Comparison of ENCODE assay signal across 7 mouse cellular contexts in genomic region chr9:44515131-44515751, GRCm38 (mm10). TPM values are rescaled to one million over a fixed set of nuclear protein-coding genes. Genes with fewer than 3 reads are reported as not detected.
DNase-seq lines count a peak whose midpoint lies in the region; ATAC-seq and TF ChIP-seq lines count a peak whose summit lies in the region.

No protein-coding gene starts in this region.

- peak overlapping the region; percentile 12; the same call in 1 of the 2 replicates for H3K4me2 ChIP-seq in heart, embryonic 13.5 days
- H3K4me2 ChIP-seq in midbrain, embryonic 14.5 days (ENCODE audit: low read length), result no peak overlapping the region

- ATAC-seq in heart, embryonic 13.5 days (ENCODE audit: extremely low read depth, insufficient number of reproducible peaks, low FRiP score, low TSS enrichment), result no peak
- peak; percentile 60 for ATAC-seq in neutrophil, adult 5-6 weeks (ENCODE audit: extremely low read depth, insufficient number of reproducible peaks, low FRiP score, poor library complexity, severe bottlenecking)
- no peak for ATAC-seq in midbrain, embryonic 14.5 days (ENCODE audit: low FRiP score, low TSS enrichment)

- H3K9ac ChIP-seq in heart, embryonic 13.5 days, result no peak overlapping the region
- H3K9ac ChIP-seq in liver, adult 2 months (ENCODE audit: low read depth, low read length), result 0 out of 2 replicates have a peak overlapping the region, but pooled peaks have one; percentile 0
- H3K9ac ChIP-seq in midbrain, embryonic 14.5 days (replicated peaks; ENCODE audit: low read length), result no peak overlapping the region

- no peaks in the 10 kb centered on the region for H3K36me3 ChIP-seq in E14TG2a.4 (ENCODE audit: insufficient read depth, low read length)
- no peaks in the 10 kb centered on the region for H3K36me3 ChIP-seq in heart, embryonic 13.5 days
- H3K36me3 ChIP-seq in liver, adult 2 months (ENCODE audit: control insufficient read depth, insufficient read depth, low read length), result no peaks in the 10 kb centered on the region
- H3K36me3 ChIP-seq in midbrain, embryonic 14.5 days (ENCODE audit: control insufficient read depth, insufficient read depth, low read length), result no peaks in the 10 kb centered on the region

- 43% methylated on average over 12 of the region's 12 CpGs for WGBS in heart, embryonic 13.5 days
- WGBS in liver, adult 2 months, result 25% methylated on average over 12 of the region's 12 CpGs
- 74% methylated on average over 12 of the region's 12 CpGs for WGBS in midbrain, embryonic 14.5 days

- no peak for TF ChIP-seq CTCF in E14TG2a.4 (conservative IDR thresholded peaks at IDR 0.05; ENCODE audit: low read length)
- TF ChIP-seq CTCF in liver, adult 2 months (IDR thresholded peaks at IDR 0.05; ENCODE audit: low read depth, low read length), result no peak

- peak; percentile 63 to 68 for DNase-seq in B cell, adult 2 months
- DNase-seq in liver, adult 2 months (ENCODE audit: extremely low read depth, low read depth, low spot score), result peak; percentile 79
- DNase-seq in midbrain, embryonic 14.5 days, result no peak
- DNase-seq in urinary bladder, adult 18-20 months (ENCODE audit: low spot score in 2 of 2), result no peak

- no peak overlapping the region; the same call in 1 of the 2 replicates for H3K27ac ChIP-seq in heart, embryonic 13.5 days (replicated peaks)
- peak overlapping the region; percentile 1; the same call in 1 of the 2 replicates for H3K27ac ChIP-seq in liver, adult 2 months (replicated peaks; ENCODE audit: insufficient read depth, low read depth, low read length)
- H3K27ac ChIP-seq in midbrain, embryonic 14.5 days (replicated peaks; ENCODE audit: low read depth, low read length), result no peak overlapping the region

- peak overlapping the region; percentile 49 for H3K4me3 ChIP-seq in E14TG2a.4 (replicated peaks; ENCODE audit: low read length)
- no peak overlapping the region for H3K4me3 ChIP-seq in heart, embryonic 13.5 days
- H3K4me3 ChIP-seq in liver, adult 2 months (ENCODE audit: insufficient read depth, low read depth, low read length), result 0 out of 2 replicates have a peak overlapping the region, but pooled peaks have one; percentile 4
- no peak overlapping the region for H3K4me3 ChIP-seq in midbrain, embryonic 14.5 days (replicated peaks; ENCODE audit: low read depth, low read length)

- no peaks in the 10 kb centered on the region for H3K79me2 ChIP-seq in liver, adult 2 months (ENCODE audit: control insufficient read depth, insufficient read depth, low read length)

- H3K4me1 ChIP-seq in E14TG2a.4 (replicated peaks; ENCODE audit: low read depth, low read length), result peaks cover 29% of the 10 kb centered on the region
- peaks cover 35% of the 10 kb centered on the region for H3K4me1 ChIP-seq in heart, embryonic 13.5 days
- peaks cover 19% of the 10 kb centered on the region for H3K4me1 ChIP-seq in liver, adult 2 months (ENCODE audit: control insufficient read depth, insufficient read depth, low read length)
- H3K4me1 ChIP-seq in midbrain, embryonic 14.5 days (ENCODE audit: control insufficient read depth, insufficient read depth, low read length), result no peaks in the 10 kb centered on the region

- H3K9me3 ChIP-seq in E14TG2a.4 (ENCODE audit: low read length), result peaks cover 8% of the 10 kb centered on the region
- no peaks in the 10 kb centered on the region for H3K9me3 ChIP-seq in heart, embryonic 13.5 days
- H3K9me3 ChIP-seq in midbrain, embryonic 14.5 days (ENCODE audit: control insufficient read depth, low read length), result no peaks in the 10 kb centered on the region

- H3K27me3 ChIP-seq in E14TG2a.4 (ENCODE audit: insufficient read depth, low read length), result peaks cover 8% of the 10 kb centered on the region
- no peaks in the 10 kb centered on the region for H3K27me3 ChIP-seq in heart, embryonic 13.5 days (replicated peaks)
- H3K27me3 ChIP-seq in liver, adult 2 months (ENCODE audit: control insufficient read depth, insufficient read depth, low read length), result no peaks in the 10 kb centered on the region
- no peaks in the 10 kb centered on the region for H3K27me3 ChIP-seq in midbrain, embryonic 14.5 days (ENCODE audit: control insufficient read depth, insufficient read depth, low read length)

- TF ChIP-seq POLR2A in liver, adult 2 months (IDR thresholded peaks at IDR 0.05; ENCODE audit: extremely low read depth, insufficient read depth, low read length), result no peak

RNA-seq across cellular contexts. Expression of gene Bcl9l, which starts 32.6 kb away (rescaled TPM):
- 7.3 and 9.4 TPM in 2 replicates for polyA plus RNA-seq in heart, embryonic 13.5 days (2015; fragmentation: Nextera tagmentation; extraction: Ambion mirVana)
- total RNA-seq in liver, adult 2 months (2014; rRNA removed), result 5.4 and 5.9 TPM in 2 replicates
- polyA plus RNA-seq in liver, adult 2 months (2012; rRNA removed), result 26.0 and 27.9 TPM in 2 replicates
- total RNA-seq in neutrophil, adult 5-6 weeks (2017), result 18.3 and 26.5 TPM in 2 replicates
- 12.6 and 14.9 TPM in 2 replicates for polyA plus RNA-seq in midbrain, embryonic 14.5 days (2014; fragmentation: Nextera tagmentation; extraction: Ambion mirVana)

RNA-seq across cellular contexts. Expression of gene Cxcr5, which starts 46.4 kb away (rescaled TPM):
- not detected in 2 replicates for polyA plus RNA-seq in heart, embryonic 13.5 days (2015; fragmentation: Nextera tagmentation; extraction: Ambion mirVana)
- total RNA-seq in liver, adult 2 months (2014; rRNA removed), result 0.18 and 0.20 TPM in 2 replicates
- 0.24 and 1.4 TPM in 2 replicates for polyA plus RNA-seq in liver, adult 2 months (2012; rRNA removed)
- 207 and 222 TPM in 2 replicates for total RNA-seq in neutrophil, adult 5-6 weeks (2017)
- polyA plus RNA-seq in midbrain, embryonic 14.5 days (2014; fragmentation: Nextera tagmentation; extraction: Ambion mirVana), result 0.11 TPM in 1 of 2 replicates, not detected in the other

Comparison
In these comparisons a context has a peak if more than half of its experiments do, and no peak if none do; other contexts are left out.
1. DNase-seq: peak in B cell, adult 2 months (2 of 2) and liver, adult 2 months (single experiment); none in midbrain, embryonic 14.5 days (single experiment) and urinary bladder, adult 18-20 months (0 of 2).
2. H3K4me3 ChIP-seq: peak in E14TG2a.4 (single experiment) and liver, adult 2 months (single experiment); none in heart, embryonic 13.5 days (single experiment) and midbrain, embryonic 14.5 days (single experiment).